Mouse (Mus musculus) megakaryocyte, embryonic 14.5 days (primary cell): ENCODE data around the gene Bbc3.

Experiments
- FLI1 ChIP-seq: IDR thresholded peaks from 2 replicates; pipeline ENCODE4 v1.6.1; 2012; ENCODE audit warnings: low read length, inconsistent platforms, mixed read lengths
- GATA1 ChIP-seq: IDR thresholded peaks from 3 replicates; pipeline ENCODE4 v1.6.1; 2012; ENCODE audit warnings: mixed read lengths, low read length, inconsistent platforms, borderline replicate concordance

GRCm38 (mm10) chr7:16296146-16296545 lies 12.0 kb upstream of the Bbc3 start:
- TF ChIP-seq GATA1 (no peak), FLI1 (no peak)
